Mouse (Mus musculus) heart, adult 8-10 months (tissue): Measurements from ENCODE around the gene Gm17409. TPM values are rescaled to one million over a fixed set of nuclear protein-coding genes. Genes with fewer than 3 reads are reported as not detected.
A peak's percentile ranks its signal among the peaks of the same experiment; 100 is the strongest.

Experiments
- DNase-seq: peaks from one replicate; pipeline ENCODE4 v3.0.0; 2022; ENCODE audit warnings: low spot score
- total RNA-seq, 4 experiments: library from RNA; stranded (reverse); gene quantifications; 2 replicates each; pipeline ENCODE4 v1.2.4; 2022

Gm17409 gene
- total RNA-seq, result not detected

GRCm38 (mm10) chr2:58469816-58470215 is at the start of gene Gm17409:
Gene Gm17409, plus strand, starts transcription at chr2:58470116.
- no peak for DNase-seq

GRCm38 (mm10) chr2:58423319-58423718 is 46.6 kb upstream of the Gm17409 start:
- no peak for DNase-seq

GRCm38 (mm10) chr2:58425436-58426004 is 44.4 kb upstream of the Gm17409 start:
- DNase-seq, result no peak

- no peak for DNase-seq
Measured at GRCm38 (mm10) chr2:58432211-58432610, 37.7 kb upstream of the Gm17409 start.

GRCm38 (mm10) chr2:58433317-58433716 is 36.6 kb upstream of the Gm17409 start:
- DNase-seq, result no peak

GRCm38 (mm10) chr2:58434438-58434837 is 35.5 kb upstream of the Gm17409 start:
- DNase-seq, result no peak

GRCm38 (mm10) chr2:58435507-58435906 is 34.4 kb upstream of the Gm17409 start:
- no peak for DNase-seq

GRCm38 (mm10) chr2:58436911-58437310 is 33.0 kb upstream of the Gm17409 start:
- DNase-seq, result no peak

GRCm38 (mm10) chr2:58443163-58443562 is 26.8 kb upstream of the Gm17409 start:
- no peak for DNase-seq

- no peak for DNase-seq
Measured at GRCm38 (mm10) chr2:58447001-58447400, 22.9 kb upstream of the Gm17409 start.

GRCm38 (mm10) chr2:58454095-58454865 is 15.6 kb upstream of the Gm17409 start:
- no peak for DNase-seq

- DNase-seq, result no peak
Measured at GRCm38 (mm10) chr2:58456843-58457487, 13.0 kb upstream of the Gm17409 start.

- DNase-seq, result no peak
Measured at GRCm38 (mm10) chr2:58457488-58457865, 12.4 kb upstream of the Gm17409 start.

- DNase-seq, result no peak
Measured at GRCm38 (mm10) chr2:58458820-58459371, 11.0 kb upstream of the Gm17409 start.

- no peak for DNase-seq
Measured at GRCm38 (mm10) chr2:58470290-58470689, 374 bp downstream of the Gm17409 start.

GRCm38 (mm10) chr2:58475578-58475977 is 5.7 kb downstream of the Gm17409 start:
- no peak for DNase-seq

- DNase-seq, result peak; percentile 88
Measured at GRCm38 (mm10) chr2:58476956-58477715, 7.2 kb downstream of the Gm17409 start.

- no peak for DNase-seq
Measured at GRCm38 (mm10) chr2:58478144-58478543, 8.2 kb downstream of the Gm17409 start.

GRCm38 (mm10) chr2:58479536-58479935 is 9.6 kb downstream of the Gm17409 start:
- DNase-seq, result no peak

GRCm38 (mm10) chr2:58480764-58481163 is 10.8 kb downstream of the Gm17409 start:
- no peak for DNase-seq

- no peak for DNase-seq
Measured at GRCm38 (mm10) chr2:58481450-58482100, 11.7 kb downstream of the Gm17409 start.
